19 mouse cellular contexts compared by ENCODE assay signal in the genomic region with DNA sequence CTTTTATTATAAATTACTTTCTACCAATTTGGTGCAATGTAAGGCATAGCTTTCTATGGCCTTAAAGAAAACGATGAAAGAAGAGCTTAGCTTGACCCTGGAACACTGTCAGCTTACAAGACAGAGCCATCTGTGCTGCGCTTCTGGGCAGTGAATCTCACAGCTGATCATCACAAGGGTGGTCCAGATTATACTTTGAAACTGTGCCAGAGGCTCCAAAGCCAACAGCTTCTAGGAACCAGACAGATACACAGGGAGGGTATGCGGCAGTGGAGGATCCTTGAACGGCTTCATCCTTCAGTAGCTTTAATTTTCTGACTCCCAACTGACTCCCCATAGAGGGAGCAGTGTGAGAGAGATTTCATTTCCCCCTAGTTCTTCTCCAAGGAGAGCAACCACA. TPM values are rescaled to one million over a fixed set of nuclear protein-coding genes. Genes with fewer than 3 reads are reported as not detected.
A peak's percentile ranks its signal among the peaks of the same experiment; 100 is the strongest.
DNase-seq lines count a peak whose midpoint lies in the region; ATAC-seq and TF ChIP-seq lines count a peak whose summit lies in the region.
"Had no signal": no experiment of that assay in that cellular context is flagged by ENCODE, and none has a peak within 500 bp of the region (broad histone marks: within the 10 kb centered on the region; RNA-seq: fewer than 3 reads in every experiment).

No protein-coding gene starts in this region.

- WGBS in heart, embryonic 10.5 days, result 87% methylated on average over 4 of the region's 4 CpGs
- 81% methylated on average over 4 of the region's 4 CpGs for WGBS in midbrain, embryonic 14.5 days
- 92% methylated on average over 4 of the region's 4 CpGs for WGBS in midbrain, embryonic 11.5 days
- 51% methylated on average over 4 of the region's 4 CpGs for WGBS in hindbrain, postnatal 0 days
- WGBS in limb, embryonic 10.5 days, result 90% methylated on average over 4 of the region's 4 CpGs

- no peaks in the 10 kb centered on the region for H3K36me3 ChIP-seq in heart, embryonic 10.5 days
- H3K36me3 ChIP-seq in midbrain, embryonic 14.5 days (ENCODE audit: control insufficient read depth, insufficient read depth, low read length), result no peaks in the 10 kb centered on the region
- no peaks in the 10 kb centered on the region for H3K36me3 ChIP-seq in midbrain, embryonic 11.5 days (ENCODE audit: control insufficient read depth, insufficient read depth, low read length)
- H3K36me3 ChIP-seq in hindbrain, postnatal 0 days (ENCODE audit: insufficient read depth, low read length), result no peaks in the 10 kb centered on the region
- no peaks in the 10 kb centered on the region for H3K36me3 ChIP-seq in limb, embryonic 10.5 days
- H3K36me3 ChIP-seq: kidney, embryonic 15.5 days had no signal

- no peak overlapping the region for H3K9ac ChIP-seq in midbrain, embryonic 14.5 days (replicated peaks; ENCODE audit: low read length)
- H3K9ac ChIP-seq in midbrain, embryonic 11.5 days (ENCODE audit: low read length), result no peak overlapping the region
- H3K9ac ChIP-seq in hindbrain, postnatal 0 days (replicated peaks; ENCODE audit: low read length), result no peak overlapping the region
- H3K9ac ChIP-seq: kidney, embryonic 15.5 days had no signal

- no peaks in the 10 kb centered on the region for H3K27me3 ChIP-seq in heart, embryonic 10.5 days (ENCODE audit: insufficient read depth, poor library complexity, severe bottlenecking)
- no peaks in the 10 kb centered on the region for H3K27me3 ChIP-seq in midbrain, embryonic 14.5 days (ENCODE audit: control insufficient read depth, insufficient read depth, low read length)
- no peaks in the 10 kb centered on the region for H3K27me3 ChIP-seq in midbrain, embryonic 11.5 days (ENCODE audit: control insufficient read depth, insufficient read depth, low read length)
- H3K27me3 ChIP-seq in hindbrain, postnatal 0 days (ENCODE audit: insufficient read depth, low read length), result no peaks in the 10 kb centered on the region
- no peaks in the 10 kb centered on the region for H3K27me3 ChIP-seq in limb, embryonic 10.5 days (ENCODE audit: low read depth, poor library complexity, severe bottlenecking)
- H3K27me3 ChIP-seq: kidney, embryonic 15.5 days had no signal

- H3K27ac ChIP-seq in heart, embryonic 10.5 days, result no peak overlapping the region
- H3K27ac ChIP-seq in midbrain, embryonic 14.5 days (replicated peaks; ENCODE audit: low read depth, low read length), result no peak overlapping the region
- H3K27ac ChIP-seq in midbrain, embryonic 11.5 days (ENCODE audit: low read depth, low read length), result no peak overlapping the region
- peak overlapping the region; percentile 45; the same call in 1 of the 2 replicates for H3K27ac ChIP-seq in hindbrain, postnatal 0 days
- no peak overlapping the region for H3K27ac ChIP-seq in limb, embryonic 10.5 days
- H3K27ac ChIP-seq: heart, adult 2 months; kidney, embryonic 15.5 days; layer of hippocampus, adult 2 months had no signal

- H3K4me2 ChIP-seq in midbrain, embryonic 14.5 days (ENCODE audit: low read length), result no peak overlapping the region
- H3K4me2 ChIP-seq in midbrain, embryonic 11.5 days, result no peak overlapping the region
- no peak overlapping the region for H3K4me2 ChIP-seq in hindbrain, postnatal 0 days (ENCODE audit: low read depth, low read length)
- H3K4me2 ChIP-seq: kidney, embryonic 15.5 days had no signal

- H3K4me1 ChIP-seq in heart, embryonic 10.5 days, result no peaks in the 10 kb centered on the region
- H3K4me1 ChIP-seq in midbrain, embryonic 14.5 days (ENCODE audit: control insufficient read depth, insufficient read depth, low read length), result no peaks in the 10 kb centered on the region
- H3K4me1 ChIP-seq in midbrain, embryonic 11.5 days (ENCODE audit: control insufficient read depth, insufficient read depth, low read length), result no peaks in the 10 kb centered on the region
- no peaks in the 10 kb centered on the region for H3K4me1 ChIP-seq in hindbrain, postnatal 0 days (ENCODE audit: insufficient read depth, low read length)
- H3K4me1 ChIP-seq in limb, embryonic 10.5 days, result no peaks in the 10 kb centered on the region
- H3K4me1 ChIP-seq: kidney, embryonic 15.5 days had no signal

- H3K9me3 ChIP-seq in heart, embryonic 10.5 days, result no peaks in the 10 kb centered on the region
- H3K9me3 ChIP-seq in midbrain, embryonic 14.5 days (ENCODE audit: control insufficient read depth, low read length), result no peaks in the 10 kb centered on the region
- H3K9me3 ChIP-seq in midbrain, embryonic 11.5 days (ENCODE audit: control insufficient read depth, low read length), result no peaks in the 10 kb centered on the region
- H3K9me3 ChIP-seq in hindbrain, postnatal 0 days (ENCODE audit: low read length), result no peaks in the 10 kb centered on the region
- H3K9me3 ChIP-seq in limb, embryonic 10.5 days (replicated peaks), result no peaks in the 10 kb centered on the region
- H3K9me3 ChIP-seq: kidney, embryonic 15.5 days had no signal

- H3K4me3 ChIP-seq in heart, embryonic 10.5 days, result no peak overlapping the region
- H3K4me3 ChIP-seq in midbrain, embryonic 14.5 days (replicated peaks; ENCODE audit: low read depth, low read length), result no peak overlapping the region
- H3K4me3 ChIP-seq in midbrain, embryonic 11.5 days (ENCODE audit: low read depth, low read length), result no peak overlapping the region
- H3K4me3 ChIP-seq in hindbrain, postnatal 0 days (ENCODE audit: low read length), result no peak overlapping the region
- no peak overlapping the region for H3K4me3 ChIP-seq in limb, embryonic 10.5 days
- H3K4me3 ChIP-seq: heart, adult 2 months; kidney, embryonic 15.5 days; layer of hippocampus, adult 2 months; myocyte had no signal

- DNase-seq in heart, adult 11 months, result peak; percentile 67
- DNase-seq in heart, embryonic 10.5 days (ENCODE audit: low spot score), result no peak
- DNase-seq in midbrain, embryonic 14.5 days, result peak; percentile 21
- no peak for DNase-seq in midbrain, embryonic 11.5 days (ENCODE audit: low spot score, missing footprints)
- peak; percentile 87 for DNase-seq in hindbrain, postnatal 0 days (ENCODE audit: low spot score)
- peak; percentile 3 for DNase-seq in retina, postnatal 7 days (ENCODE audit: low read depth, low spot score)
- DNase-seq in limb, embryonic 10.5 days (ENCODE audit: low spot score), result no peak
- DNase-seq: adrenal gland, postnatal 10 days; embryo, embryonic 11 days; heart, adult 2 months; heart, postnatal 10 days; liver; lung, adult 18-20 months; thymus, adult 2 months had no signal

- no peak for ATAC-seq in midbrain, embryonic 14.5 days (ENCODE audit: low FRiP score, low TSS enrichment)
- ATAC-seq in midbrain, embryonic 11.5 days (ENCODE audit: low FRiP score), result no peak
- peak; percentile 90 for ATAC-seq in hindbrain, postnatal 0 days

- no peak for TF ChIP-seq CTCF in hindbrain, postnatal 0 days (IDR thresholded peaks at IDR 0.05; ENCODE audit: low read depth)

RNA-seq across cellular contexts. Expression of a gene that starts 28.5 kb away (rescaled TPM):
- polyA plus RNA-seq in heart, embryonic 10.5 days (2016; fragmentation: Nextera tagmentation; extraction: Ambion mirVana), result not detected in 2 replicates
- polyA plus RNA-seq in midbrain, embryonic 14.5 days (2014; fragmentation: Nextera tagmentation; extraction: Ambion mirVana), result not detected in 2 replicates
- not detected in 2 replicates for polyA plus RNA-seq in midbrain, embryonic 11.5 days (2014; fragmentation: Nextera tagmentation; extraction: Ambion mirVana)
- total RNA-seq in hindbrain, postnatal 0 days (2014; rRNA removed), result not detected in 2 replicates
- polyA plus RNA-seq in hindbrain, postnatal 0 days (2015; fragmentation: Nextera tagmentation; extraction: Ambion mirVana), result not detected in 2 replicates
- polyA plus RNA-seq in limb, embryonic 10.5 days (2016; fragmentation: Nextera tagmentation; extraction: Ambion mirVana), result not detected in 2 replicates
- total RNA-seq: adrenal gland, postnatal 10 days; gastrocnemius, adult 8-10 months; heart, adult 2 months; heart, postnatal 10 days; layer of hippocampus, adult 2 months; megakaryocyte progenitor cell, adult 5-6 weeks had no signal
- polyA plus RNA-seq: heart, adult 2 months; myocyte; thymus, adult 2 months had no signal

Comparison
In these comparisons a context has a peak if more than half of its experiments do, and no peak if none do; other contexts are left out.
1. DNase-seq: peak in heart, adult 11 months (single experiment), midbrain, embryonic 14.5 days (single experiment), hindbrain, postnatal 0 days (single experiment) and retina, postnatal 7 days (single experiment); none in heart, embryonic 10.5 days (single experiment), midbrain, embryonic 11.5 days (single experiment) and limb, embryonic 10.5 days (single experiment).